Mouse (Mus musculus): Measurements from ENCODE around the gene Pcsk2.

GRCm38 (mm10) chr2:143603071-143603470, 57.1 kb downstream of the Pcsk2 start:
- TF ChIP-seq CTCF (IDR thresholded peaks at IDR 0.05) (no peak), EP300 (IDR thresholded peaks at IDR 0.05) (no peak)

All from lung, postnatal 0 days (tissue).